Mouse (Mus musculus) thymus, postnatal 4 days (tissue): ENCODE measurements around the gene Phka1.
"Not testable (repeated sequence)": the region's sequence is repeated elsewhere in the genome, so short reads cannot be mapped to it uniquely, and the experiment has no call there.

ENCODE experiments used
- DNase-seq: peaks from one replicate; pipeline ENCODE4 v3.0.0; 2021

Phka1 gene

GRCm38 (mm10) chrX:102643823-102644572 is at the start of gene Phka1:
TSS of gene Phka1 (minus strand) at chrX:102644246.
- DNase-seq = peak; percentile 23

- peak; percentile 14 for DNase-seq
Observed at GRCm38 (mm10) chrX:102689252-102689651, 45.2 kb upstream of the Phka1 start.

- DNase-seq = not testable (repeated sequence)
Observed at GRCm38 (mm10) chrX:102686872-102687271, 42.8 kb upstream of the Phka1 start, which contains the start of gene Gm3880. TSS of gene Gm3880 (minus strand) at chrX:102686972.

- not testable (repeated sequence) for DNase-seq
Observed at GRCm38 (mm10) chrX:102684706-102685105, 40.7 kb upstream of the Phka1 start.

GRCm38 (mm10) chrX:102666641-102667040 is 22.6 kb upstream of the Phka1 start:
- no peak for DNase-seq

GRCm38 (mm10) chrX:102660712-102661111 is 16.7 kb upstream of the Phka1 start:
- DNase-seq = peak; percentile 7

- DNase-seq = no peak
Observed at GRCm38 (mm10) chrX:102645691-102646090, 1.6 kb upstream of the Phka1 start.

GRCm38 (mm10) chrX:102645146-102645545 is 1.1 kb upstream of the Phka1 start:
- DNase-seq = no peak

GRCm38 (mm10) chrX:102644573-102644951 is 516 bp upstream of the Phka1 start:
- no peak for DNase-seq

GRCm38 (mm10) chrX:102601269-102601668 is 42.8 kb downstream of the Phka1 start:
- no peak for DNase-seq

GRCm38 (mm10) chrX:102588560-102588959 is 55.5 kb downstream of the Phka1 start:
- DNase-seq = no peak

- DNase-seq = no peak
Observed at GRCm38 (mm10) chrX:102571186-102571585, 72.9 kb downstream of the Phka1 start.

GRCm38 (mm10) chrX:102556906-102557305 is 87.1 kb downstream of the Phka1 start:
- DNase-seq = no peak

- no peak for DNase-seq
Observed at GRCm38 (mm10) chrX:102509205-102509604, 134.8 kb downstream of the Phka1 start.

GRCm38 (mm10) chrX:102504644-102505481 is 139.2 kb downstream of the Phka1 start, which contains the start of gene Hdac8:
TSS of gene Hdac8 (minus strand) at chrX:102505359.
- DNase-seq = peak; percentile 54

- DNase-seq = no peak
Observed at GRCm38 (mm10) chrX:102504179-102504578, 139.9 kb downstream of the Phka1 start.

GRCm38 (mm10) chrX:102493992-102494730 is 149.9 kb downstream of the Phka1 start:
- DNase-seq = peak; percentile 45

- DNase-seq = no peak
Observed at GRCm38 (mm10) chrX:102485575-102485974, 158.5 kb downstream of the Phka1 start.

GRCm38 (mm10) chrX:102479665-102480064 is 164.4 kb downstream of the Phka1 start:
- no peak for DNase-seq

- DNase-seq = no peak
Observed at GRCm38 (mm10) chrX:102478965-102479364, 165.1 kb downstream of the Phka1 start.

- DNase-seq = no peak
Observed at GRCm38 (mm10) chrX:102478481-102478880, 165.6 kb downstream of the Phka1 start.

GRCm38 (mm10) chrX:102476784-102477183 is 167.3 kb downstream of the Phka1 start:
- peak; percentile 77 for DNase-seq

GRCm38 (mm10) chrX:102475555-102475954 is 168.5 kb downstream of the Phka1 start:
- no peak for DNase-seq
